Mouse (Mus musculus) ES-Bruce4 (cell line): ENCODE results near the gene Macrod2.

Source experiments
- CTCF ChIP-seq: IDR thresholded peaks from one replicate; pipeline ENCODE4 v1.8.1; 2011; ENCODE audit warnings: low read depth, low read length
- EP300 ChIP-seq: IDR thresholded peaks from 2 replicates; pipeline ENCODE4 v1.6.1; 2011; ENCODE audit warnings: low read depth, low read length; ENCODE audit not compliant: insufficient read depth
- POLR2A ChIP-seq: IDR thresholded peaks from one replicate; pipeline ENCODE4 v1.8.1; 2011; ENCODE audit warnings: low read length; ENCODE audit not compliant: insufficient read depth

DNA sequence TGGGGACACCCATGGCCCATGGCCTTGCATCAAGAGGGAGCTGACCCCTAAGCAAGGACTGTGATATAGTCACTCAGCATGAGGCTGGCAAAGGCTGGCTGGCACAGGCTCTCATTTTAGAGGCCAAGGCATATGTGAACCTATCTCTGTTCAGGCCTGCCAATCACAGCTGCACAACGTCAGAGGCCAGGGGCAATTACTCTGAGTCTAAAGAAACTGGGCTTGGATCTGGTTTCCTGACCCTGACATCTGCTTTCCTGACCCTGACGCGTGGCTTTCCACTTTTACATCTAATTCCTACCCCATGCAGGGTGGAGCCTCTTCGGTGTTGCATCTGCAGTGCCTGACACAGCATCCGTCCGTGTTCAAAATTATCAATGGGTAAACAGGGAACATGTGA is 2009.2 kb downstream of the Macrod2 start:
- TF ChIP-seq EP300 (no peak), POLR2A (no peak), CTCF (no peak)
